ENCODE assay signal across 8 mouse cellular contexts in the genomic region with DNA sequence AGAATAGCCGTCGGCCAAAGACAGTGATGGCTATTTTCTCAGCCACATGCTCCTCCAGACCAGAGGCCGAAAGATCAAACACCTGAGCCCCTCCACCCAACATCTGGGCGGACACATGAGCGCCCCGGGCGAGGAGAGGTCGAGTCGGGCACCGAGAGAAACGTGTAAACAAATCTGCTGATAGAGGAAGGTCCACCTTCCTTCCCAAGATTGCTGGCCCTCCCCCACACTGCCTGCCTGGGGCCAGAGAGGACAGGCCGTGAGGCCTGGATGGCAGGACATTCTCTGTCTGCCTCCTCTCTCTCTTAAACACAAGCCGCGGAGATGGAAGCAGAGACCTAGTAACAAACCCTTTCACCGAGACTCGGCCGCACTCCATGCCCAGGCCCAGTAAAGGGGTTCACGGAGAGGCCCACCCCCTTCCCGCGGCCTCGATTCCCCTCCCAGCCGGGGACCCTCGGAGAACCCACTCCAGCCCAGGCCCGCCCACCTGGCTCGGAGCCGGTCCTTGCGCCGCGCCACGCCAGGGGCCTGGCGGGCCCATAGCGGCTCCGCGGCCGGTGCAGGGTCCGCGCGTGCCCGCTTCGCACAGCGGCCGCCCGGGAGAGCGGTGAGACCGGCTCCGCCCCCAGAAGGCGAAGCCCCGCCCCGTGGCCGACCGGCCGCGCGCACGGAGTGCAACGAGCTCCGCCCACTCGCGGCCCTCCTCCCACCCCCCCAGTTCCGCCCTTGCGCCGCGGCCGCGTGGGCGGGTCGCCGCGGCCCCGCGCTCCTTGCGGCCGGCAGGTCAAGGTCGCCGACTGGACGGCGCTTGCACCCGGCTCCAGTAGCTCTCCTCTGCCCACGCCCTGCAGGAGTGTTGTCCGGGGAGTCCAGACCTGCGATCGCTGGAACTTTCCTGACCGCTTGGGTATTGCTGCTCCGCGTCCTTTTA. TPM values are rescaled to one million over a fixed set of nuclear protein-coding genes. Genes with fewer than 3 reads are reported as not detected.
A peak's percentile ranks its signal among the peaks of the same experiment; 100 is the strongest.
DNase-seq lines count a peak whose midpoint lies in the region; ATAC-seq and TF ChIP-seq lines count a peak whose summit lies in the region.

No protein-coding gene starts in this region.

- ATAC-seq in CD4-positive, CD25-positive, alpha-beta regulatory T cell, adult 4 months = peak; percentile 53
- ATAC-seq in heart, embryonic 12.5 days (ENCODE audit: insufficient number of reproducible peaks, low FRiP score) = peak; percentile 85
- peak; percentile 58 for ATAC-seq in kidney, postnatal 0 days (replicated peaks; ENCODE audit: low FRiP score, low read depth)
- peak; percentile 67 for ATAC-seq in liver, embryonic 13.5 days (ENCODE audit: low read depth)

- H3K4me1 ChIP-seq in brown adipose tissue, adult 24 weeks (ENCODE audit: control insufficient read depth, insufficient read depth, insufficient read length, low read length) = peaks cover 4% of the 10 kb centered on the region; the same call in 1 of the 2 replicates
- H3K4me1 ChIP-seq in erythroblast, embryonic 14.5 days (ENCODE audit: control insufficient read depth) = peaks cover 88% of the 10 kb centered on the region
- peaks cover 34% of the 10 kb centered on the region for H3K4me1 ChIP-seq in heart, embryonic 12.5 days (replicated peaks)
- H3K4me1 ChIP-seq in kidney, postnatal 0 days (replicated peaks; ENCODE audit: insufficient read depth, low read length) = peaks cover 13% of the 10 kb centered on the region
- peaks cover 71% of the 10 kb centered on the region for H3K4me1 ChIP-seq in liver, embryonic 13.5 days (replicated peaks)

- peak overlapping the region; percentile 94 for H3K9ac ChIP-seq in heart, embryonic 12.5 days
- peak overlapping the region; percentile 73 for H3K9ac ChIP-seq in kidney, postnatal 0 days (ENCODE audit: low read depth, low read length)
- peak overlapping the region; percentile 96 for H3K9ac ChIP-seq in liver, embryonic 13.5 days

- under 1% methylated on average over 85 of the region's 85 CpGs for WGBS in heart, embryonic 12.5 days
- whole genome bisulfite sequencing in kidney, postnatal 0 days = under 1% methylated on average over 75 of the region's 85 CpGs
- under 1% methylated on average over 85 of the region's 85 CpGs for WGBS in liver, embryonic 13.5 days (ENCODE audit: insufficient replicate concordance)

- peak; percentile 92 for DNase-seq in kidney, postnatal 0 days (ENCODE audit: low spot score)
- peak; percentile 88 for DNase-seq in liver, embryonic 13.5 days
- DNase-seq in natural killer cell, adult 2 months (ENCODE audit: low spot score in 2 of 2) = peak; percentile 83 to 88
- peak; percentile 94 for DNase-seq in splenic B cell, adult 2 months (ENCODE audit: low read depth, low spot score)

- no peak for TF ChIP-seq CTCF in kidney, postnatal 0 days (IDR thresholded peaks at IDR 0.05; ENCODE audit: low read depth)

- peaks cover 47% of the 10 kb centered on the region for H3K36me3 ChIP-seq in erythroblast, embryonic 14.5 days (ENCODE audit: control insufficient read depth)
- H3K36me3 ChIP-seq in heart, embryonic 12.5 days = peaks cover 35% of the 10 kb centered on the region
- H3K36me3 ChIP-seq in kidney, postnatal 0 days (ENCODE audit: insufficient read depth, low read length) = peaks cover 26% of the 10 kb centered on the region
- H3K36me3 ChIP-seq in liver, embryonic 13.5 days = peaks cover 42% of the 10 kb centered on the region
- H3K36me3 ChIP-seq in splenic B cell, adult 2 months (ENCODE audit: control insufficient read depth, insufficient read depth, low read length, poor library complexity, severe bottlenecking) = peaks cover 3% of the 10 kb centered on the region; the same call in 1 of the 2 replicates

- peak overlapping the region; percentile 73 for H3K4me3 ChIP-seq in brown adipose tissue, adult 24 weeks (ENCODE audit: insufficient read depth, low read depth, low read length)
- H3K4me3 ChIP-seq in erythroblast, embryonic 14.5 days (replicated peaks) = peak overlapping the region; percentile 74
- H3K4me3 ChIP-seq in heart, embryonic 12.5 days = peak overlapping the region; percentile 81
- H3K4me3 ChIP-seq in kidney, postnatal 0 days (replicated peaks; ENCODE audit: low read depth, low read length) = peak overlapping the region; percentile 62
- peak overlapping the region; percentile 87 for H3K4me3 ChIP-seq in liver, embryonic 13.5 days (replicated peaks)

- H3K27me3 ChIP-seq in erythroblast, embryonic 14.5 days (ENCODE audit: control insufficient read depth) = peaks cover 4% of the 10 kb centered on the region
- peaks cover 9% of the 10 kb centered on the region for H3K27me3 ChIP-seq in heart, embryonic 12.5 days (replicated peaks)
- no peaks in the 10 kb centered on the region for H3K27me3 ChIP-seq in kidney, postnatal 0 days (ENCODE audit: insufficient read depth, low read length)
- H3K27me3 ChIP-seq in liver, embryonic 13.5 days = peaks cover 13% of the 10 kb centered on the region
- no peaks in the 10 kb centered on the region for H3K27me3 ChIP-seq in splenic B cell, adult 2 months (ENCODE audit: control insufficient read depth, insufficient read depth, low read length, poor library complexity, severe bottlenecking)

- H3K9me3 ChIP-seq in erythroblast, embryonic 14.5 days (ENCODE audit: control insufficient read depth, low read length) = no peaks in the 10 kb centered on the region
- no peaks in the 10 kb centered on the region for H3K9me3 ChIP-seq in heart, embryonic 12.5 days (replicated peaks)
- no peaks in the 10 kb centered on the region for H3K9me3 ChIP-seq in kidney, postnatal 0 days (replicated peaks; ENCODE audit: low read length)
- H3K9me3 ChIP-seq in liver, embryonic 13.5 days (replicated peaks) = no peaks in the 10 kb centered on the region

- H3K27ac ChIP-seq in brown adipose tissue, adult 24 weeks (replicated peaks; ENCODE audit: low read depth, low read length) = peak overlapping the region; percentile 94
- peak overlapping the region; percentile 98 for H3K27ac ChIP-seq in heart, embryonic 12.5 days (ENCODE audit: poor library complexity, severe bottlenecking)
- H3K27ac ChIP-seq in kidney, postnatal 0 days = peak overlapping the region; percentile 92
- H3K27ac ChIP-seq in liver, embryonic 13.5 days = peak overlapping the region; percentile 97

- peak overlapping the region; percentile 84 for H3K4me2 ChIP-seq in heart, embryonic 12.5 days
- H3K4me2 ChIP-seq in kidney, postnatal 0 days (ENCODE audit: low read length) = peak overlapping the region; percentile 61
- peak overlapping the region; percentile 86 for H3K4me2 ChIP-seq in liver, embryonic 13.5 days

RNA-seq across cellular contexts. Expression of a gene that starts 0.6 kb away (rescaled TPM):
- polyA plus RNA-seq in CD4-positive, CD25-positive, alpha-beta regulatory T cell, adult 4 months (2017; shearing (Covaris generic)) = 10 to 100 TPM; 44.0 to 44.2 TPM
- polyA plus RNA-seq in brown adipose tissue, adult 24 weeks (2012; ENCODE audit: insufficient read depth, insufficient read length, missing spikeins) = 397 and 609 TPM in 2 replicates
- 579 and 725 TPM in 2 replicates for polyA plus RNA-seq in erythroblast, embryonic 14.5 days (2012)
- 253 and 260 TPM in 2 replicates for polyA plus RNA-seq in heart, embryonic 12.5 days (2016; fragmentation: Nextera tagmentation; extraction: Ambion mirVana)
- polyA plus RNA-seq in kidney, postnatal 0 days (2015; fragmentation: Nextera tagmentation; extraction: Ambion mirVana) = 352 and 383 TPM in 2 replicates
- 388 and 390 TPM in 2 replicates for polyA plus RNA-seq in liver, embryonic 13.5 days (2015; fragmentation: Nextera tagmentation; extraction: Ambion mirVana)

RNA-seq across cellular contexts. Expression of a gene that starts 14.0 kb away (rescaled TPM):
- polyA plus RNA-seq in CD4-positive, CD25-positive, alpha-beta regulatory T cell, adult 4 months (2017; shearing (Covaris generic)) = 1 to 10 TPM; 3.3 to 3.5 TPM
- not detected in 2 replicates for polyA plus RNA-seq in brown adipose tissue, adult 24 weeks (2012; ENCODE audit: insufficient read depth, insufficient read length, missing spikeins)
- 1.8 and 2.1 TPM in 2 replicates for polyA plus RNA-seq in erythroblast, embryonic 14.5 days (2012)
- polyA plus RNA-seq in heart, embryonic 12.5 days (2016; fragmentation: Nextera tagmentation; extraction: Ambion mirVana) = 1.7 and 1.8 TPM in 2 replicates
- polyA plus RNA-seq in kidney, postnatal 0 days (2015; fragmentation: Nextera tagmentation; extraction: Ambion mirVana) = 7.0 and 9.2 TPM in 2 replicates
- 1.5 and 1.7 TPM in 2 replicates for polyA plus RNA-seq in liver, embryonic 13.5 days (2015; fragmentation: Nextera tagmentation; extraction: Ambion mirVana)

RNA-seq across cellular contexts. Expression of a gene that starts 22.9 kb away (rescaled TPM):
- polyA plus RNA-seq in CD4-positive, CD25-positive, alpha-beta regulatory T cell, adult 4 months (2017; shearing (Covaris generic)) = 10 to 100 TPM; 23.3 to 51.4 TPM
- polyA plus RNA-seq in brown adipose tissue, adult 24 weeks (2012; ENCODE audit: insufficient read depth, insufficient read length, missing spikeins) = 57.5 and 78.8 TPM in 2 replicates
- 1.8 and 2.6 TPM in 2 replicates for polyA plus RNA-seq in erythroblast, embryonic 14.5 days (2012)
- 189 and 191 TPM in 2 replicates for polyA plus RNA-seq in heart, embryonic 12.5 days (2016; fragmentation: Nextera tagmentation; extraction: Ambion mirVana)
- polyA plus RNA-seq in kidney, postnatal 0 days (2015; fragmentation: Nextera tagmentation; extraction: Ambion mirVana) = 191 and 209 TPM in 2 replicates
- polyA plus RNA-seq in liver, embryonic 13.5 days (2015; fragmentation: Nextera tagmentation; extraction: Ambion mirVana) = 59.5 and 63.3 TPM in 2 replicates

RNA-seq across cellular contexts. Expression of a gene that starts 40.3 kb away (rescaled TPM):
- polyA plus RNA-seq in CD4-positive, CD25-positive, alpha-beta regulatory T cell, adult 4 months (2017; shearing (Covaris generic)) = not detected
- polyA plus RNA-seq in brown adipose tissue, adult 24 weeks (2012; ENCODE audit: insufficient read depth, insufficient read length, missing spikeins) = 0.63 and 1.0 TPM in 2 replicates
- polyA plus RNA-seq in erythroblast, embryonic 14.5 days (2012) = 0.01 and 0.02 TPM in 2 replicates
- polyA plus RNA-seq in heart, embryonic 12.5 days (2016; fragmentation: Nextera tagmentation; extraction: Ambion mirVana) = 4.5 and 5.6 TPM in 2 replicates
- 5.9 and 6.4 TPM in 2 replicates for polyA plus RNA-seq in kidney, postnatal 0 days (2015; fragmentation: Nextera tagmentation; extraction: Ambion mirVana)
- polyA plus RNA-seq in liver, embryonic 13.5 days (2015; fragmentation: Nextera tagmentation; extraction: Ambion mirVana) = 0.25 and 0.41 TPM in 2 replicates

RNA-seq across cellular contexts. Expression of a gene that starts 41.2 kb away (rescaled TPM):
- polyA plus RNA-seq in CD4-positive, CD25-positive, alpha-beta regulatory T cell, adult 4 months (2017; shearing (Covaris generic)) = not detected
- polyA plus RNA-seq in brown adipose tissue, adult 24 weeks (2012; ENCODE audit: insufficient read depth, insufficient read length, missing spikeins) = 1.2 TPM in 1 of 2 replicates, not detected in the other
- polyA plus RNA-seq in erythroblast, embryonic 14.5 days (2012) = 575 and 672 TPM in 2 replicates
- 114 and 116 TPM in 2 replicates for polyA plus RNA-seq in heart, embryonic 12.5 days (2016; fragmentation: Nextera tagmentation; extraction: Ambion mirVana)
- 7.4 and 8.0 TPM in 2 replicates for polyA plus RNA-seq in kidney, postnatal 0 days (2015; fragmentation: Nextera tagmentation; extraction: Ambion mirVana)
- 734 and 914 TPM in 2 replicates for polyA plus RNA-seq in liver, embryonic 13.5 days (2015; fragmentation: Nextera tagmentation; extraction: Ambion mirVana)

Comparison
In these comparisons a context has a peak if more than half of its experiments do, and no peak if none do; other contexts are left out.
1. Peak in every context shown above with its lines: DNase-seq, ATAC-seq, H3K4me3 ChIP-seq and H3K27ac ChIP-seq.